Mouse (Mus musculus) neural tube, embryonic 15.5 days (tissue): ENCODE results near the gene Gm21083. TPM values are rescaled to one million over a fixed set of nuclear protein-coding genes. Genes with fewer than 3 reads are reported as not detected.
"Not testable (repeated sequence)": the region's sequence is repeated elsewhere in the genome, so short reads cannot be mapped to it uniquely, and the experiment has no call there.

Experiments used
- ATAC-seq: fragments of 200-750 bp; cut with Nextera tagmentation; 2 replicates; pipeline ENCODE4 v1.8.0; 2017; ENCODE audit warnings: mild to moderate bottlenecking, moderate TSS enrichment, moderate library complexity; ENCODE audit not compliant: low FRiP score
- H3K27ac ChIP-seq: fragments of 300-500 bp; sonication (generic); replicated peaks from 2 replicates; pipeline ENCODE4 v1.5.1; 2015; ENCODE audit warnings: mild to moderate bottlenecking, inconsistent platforms
- H3K27me3 ChIP-seq: fragments of 300-500 bp; sonication (generic); replicated peaks from 2 replicates; pipeline ENCODE4 v1.6.1; 2015; ENCODE audit warnings: inconsistent platforms
- H3K36me3 ChIP-seq: fragments of 300-500 bp; sonication (generic); 2 replicates; pipeline ENCODE4 v1.6.1; 2015; ENCODE audit warnings: inconsistent platforms
- H3K4me1 ChIP-seq: fragments of 300-500 bp; sonication (generic); 2 replicates; pipeline ENCODE4 v1.6.1; 2015; ENCODE audit warnings: inconsistent platforms
- H3K4me2 ChIP-seq: fragments of 300-500 bp; sonication (generic); 2 replicates; pipeline ENCODE4 v1.6.1; 2015; ENCODE audit warnings: inconsistent platforms, mild to moderate bottlenecking, moderate library complexity
- H3K4me3 ChIP-seq: fragments of 300-500 bp; sonication (generic); replicated peaks from 2 replicates; pipeline ENCODE4 v1.5.1; 2015; ENCODE audit warnings: mild to moderate bottlenecking, inconsistent platforms
- H3K9ac ChIP-seq: fragments of 300-500 bp; sonication (generic); replicated peaks from 2 replicates; pipeline ENCODE4 v1.6.1; 2015; ENCODE audit warnings: mild to moderate bottlenecking, inconsistent platforms
- H3K9me3 ChIP-seq: fragments of 300-500 bp; sonication (generic); replicated peaks from 2 replicates; pipeline ENCODE4 v1.6.1; 2016; ENCODE audit warnings: inconsistent platforms
- WGBS: fragments of 180-500 bp; shearing (Covaris S2); methylation state at CpG from one replicate; pipeline ENCODE4 v1.1.7; 2015; ENCODE audit warnings: mixed read lengths; 5-methylcytosine and 5-hydroxymethylcytosine counted together
- polyA plus RNA-seq: library from polyadenylated mRNA; unstranded; fragments of >200 nt; fragmentation: Nextera tagmentation; extraction: Ambion mirVana; gene quantifications from 2 replicates; pipeline ENCODE4 v1.2.1, GENCODE M21; 2015

The Gm21083 gene
- polyA plus RNA-seq, 1 experiment from 2014 or later: not detected

DNA sequence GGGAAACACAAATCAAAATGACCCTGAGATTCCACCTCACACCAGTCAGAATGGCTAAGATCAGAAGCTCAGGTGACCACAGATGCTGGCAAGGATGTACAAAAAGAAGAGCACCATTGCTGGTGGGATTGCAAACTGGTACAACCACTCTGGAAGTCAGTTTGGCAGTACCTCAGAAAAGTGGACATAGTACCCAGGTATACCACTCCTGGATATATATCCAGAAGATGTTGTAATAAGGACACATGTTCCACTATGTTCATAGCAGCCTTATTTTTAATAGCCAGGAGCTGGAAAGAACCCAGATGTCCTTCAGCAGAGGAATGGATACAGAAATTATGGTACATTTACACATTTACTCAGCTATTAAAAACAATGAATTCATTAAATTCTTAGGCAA lies 21.7 kb downstream of the Gm21083 start:
- peaks cover 31% of the 10 kb centered on the region for H3K9me3 ChIP-seq
- not testable (repeated sequence) for H3K4me1 ChIP-seq, H3K27ac ChIP-seq, H3K4me3 ChIP-seq, H3K4me2 ChIP-seq, H3K27me3 ChIP-seq, H3K9ac ChIP-seq, ATAC-seq, H3K36me3 ChIP-seq

DNA sequence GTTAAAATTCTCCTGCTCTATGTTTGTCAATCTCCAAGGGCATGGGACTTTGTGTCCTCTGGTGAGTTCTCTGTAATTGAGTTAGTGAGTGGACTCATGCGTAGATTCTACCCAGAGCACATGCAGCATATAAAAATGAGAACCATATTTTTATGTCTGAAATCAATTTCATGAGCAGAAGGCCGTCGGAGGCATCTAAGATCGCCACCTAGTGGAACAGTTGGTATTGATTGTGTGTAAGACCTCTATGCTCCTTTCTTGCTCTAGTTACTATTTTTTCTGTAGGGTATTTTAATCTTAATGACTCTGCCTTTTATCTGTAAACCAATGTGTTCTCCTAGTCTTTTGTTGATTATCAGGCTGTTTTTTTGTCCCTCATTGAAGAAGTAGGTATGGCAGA lies 23.2 kb downstream of the Gm21083 start:
- not testable (repeated sequence) for H3K36me3 ChIP-seq, H3K4me1 ChIP-seq, H3K27me3 ChIP-seq, H3K4me3 ChIP-seq, H3K9ac ChIP-seq, ATAC-seq, H3K27ac ChIP-seq, H3K4me2 ChIP-seq
- H3K9me3 ChIP-seq: peaks cover 32% of the 10 kb centered on the region
- WGBS: 44% methylated on average over 4 of the region's 4 CpGs

DNA sequence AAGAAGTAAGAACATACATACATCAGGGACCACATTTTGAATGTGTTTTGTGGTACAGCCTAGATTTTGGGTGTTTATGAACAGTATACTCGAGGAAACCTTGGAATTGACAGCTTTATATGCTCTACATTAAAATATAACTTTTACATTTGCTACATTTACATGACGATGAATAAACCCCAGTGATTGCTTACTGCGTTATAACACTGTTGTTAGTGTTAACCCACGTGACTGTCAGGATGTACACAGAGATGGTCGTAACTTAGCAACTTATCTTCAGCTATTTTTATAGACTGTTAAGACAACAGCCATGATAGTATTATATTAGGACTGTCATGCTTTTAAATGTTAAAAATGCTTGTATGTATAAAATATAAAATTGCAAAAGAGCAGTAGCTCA lies 24.3 kb downstream of the Gm21083 start:
- not testable (repeated sequence) for H3K4me1 ChIP-seq, ATAC-seq, H3K27me3 ChIP-seq, H3K27ac ChIP-seq, H3K36me3 ChIP-seq, H3K4me3 ChIP-seq, H3K4me2 ChIP-seq, H3K9ac ChIP-seq
- WGBS: 66% methylated on average over 5 of the region's 5 CpGs
- H3K9me3 ChIP-seq: peaks cover 30% of the 10 kb centered on the region

DNA sequence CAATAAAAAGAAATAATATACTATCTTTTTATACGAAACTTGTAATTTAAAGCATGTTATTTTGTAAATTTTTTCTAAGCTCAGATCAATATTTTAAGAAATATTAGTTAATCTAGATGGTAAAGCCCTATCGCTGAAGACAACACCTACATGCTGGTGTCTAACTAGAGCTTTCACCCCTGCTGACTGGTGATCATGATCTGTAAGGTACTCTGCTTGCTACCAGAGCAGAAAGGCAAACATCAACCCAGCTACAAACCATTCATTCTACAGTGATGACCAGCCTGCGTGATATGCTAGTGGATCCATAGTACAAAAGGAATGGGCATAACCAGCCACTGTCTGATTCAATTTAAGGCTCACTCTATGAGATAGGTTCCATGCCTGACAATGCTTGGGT lies 24.8 kb downstream of the Gm21083 start:
- ATAC-seq, H3K4me1 ChIP-seq, H3K36me3 ChIP-seq, H3K27me3 ChIP-seq, H3K4me3 ChIP-seq, H3K27ac ChIP-seq, H3K4me2 ChIP-seq, H3K9ac ChIP-seq: not testable (repeated sequence)
- H3K9me3 ChIP-seq: peaks cover 34% of the 10 kb centered on the region
- WGBS: 70% methylated on average over 3 of the region's 3 CpGs

DNA sequence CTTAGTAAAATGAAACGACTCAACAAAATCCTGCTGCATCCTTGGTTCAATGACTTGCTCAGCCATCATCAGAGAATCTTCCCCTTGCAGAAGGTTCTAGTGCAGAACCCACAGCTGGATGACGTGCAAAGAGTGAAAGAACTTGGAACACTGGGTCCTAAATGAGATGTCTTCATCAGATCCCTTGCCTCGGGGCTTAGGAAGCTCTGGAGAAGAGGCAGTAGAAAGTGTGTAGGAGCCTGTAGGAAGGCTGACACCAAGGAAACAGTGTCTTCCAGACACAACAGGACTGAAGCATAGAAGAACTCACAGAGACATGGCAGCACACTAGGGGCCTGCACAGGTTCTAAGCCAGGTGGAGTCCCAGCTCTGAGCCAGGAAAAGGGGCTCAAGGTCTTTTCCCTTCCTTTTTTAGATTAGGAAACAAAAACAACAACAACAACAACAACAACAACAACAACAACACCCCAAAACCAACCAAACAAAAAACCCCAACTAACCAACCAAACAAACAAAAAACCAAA lies 25.4 kb downstream of the Gm21083 start:
- not testable (repeated sequence) for H3K4me1 ChIP-seq, H3K4me3 ChIP-seq, H3K27ac ChIP-seq, ATAC-seq, H3K36me3 ChIP-seq, H3K4me2 ChIP-seq, H3K27me3 ChIP-seq, H3K9ac ChIP-seq
- 58% methylated on average over 3 of the region's 3 CpGs for WGBS
- peaks cover 34% of the 10 kb centered on the region for H3K9me3 ChIP-seq

DNA sequence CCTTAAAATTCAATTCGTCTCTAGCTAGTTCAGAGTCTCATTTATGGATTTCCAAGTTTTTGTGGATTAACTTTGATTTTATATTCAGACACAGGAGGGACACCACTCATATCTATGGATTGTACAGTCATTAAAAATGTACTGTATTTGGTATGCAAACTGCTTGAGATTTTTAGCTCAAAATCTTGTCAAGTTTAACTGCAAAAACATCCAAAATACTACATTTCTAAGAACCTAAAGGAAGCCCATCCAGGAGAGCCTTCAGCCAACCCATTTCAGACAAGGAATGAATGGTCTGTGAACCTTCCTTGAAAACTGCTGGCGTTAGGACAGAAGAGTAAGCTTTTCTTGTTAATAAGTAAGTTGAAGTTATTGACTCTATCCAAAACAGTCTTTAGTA lies 25.9 kb downstream of the Gm21083 start:
- not testable (repeated sequence) for ATAC-seq, H3K27ac ChIP-seq, H3K4me3 ChIP-seq, H3K4me1 ChIP-seq, H3K27me3 ChIP-seq, H3K36me3 ChIP-seq, H3K4me2 ChIP-seq, H3K9ac ChIP-seq
- H3K9me3 ChIP-seq: peaks cover 35% of the 10 kb centered on the region
- WGBS: 76% methylated on average over 2 of the region's 2 CpGs

DNA sequence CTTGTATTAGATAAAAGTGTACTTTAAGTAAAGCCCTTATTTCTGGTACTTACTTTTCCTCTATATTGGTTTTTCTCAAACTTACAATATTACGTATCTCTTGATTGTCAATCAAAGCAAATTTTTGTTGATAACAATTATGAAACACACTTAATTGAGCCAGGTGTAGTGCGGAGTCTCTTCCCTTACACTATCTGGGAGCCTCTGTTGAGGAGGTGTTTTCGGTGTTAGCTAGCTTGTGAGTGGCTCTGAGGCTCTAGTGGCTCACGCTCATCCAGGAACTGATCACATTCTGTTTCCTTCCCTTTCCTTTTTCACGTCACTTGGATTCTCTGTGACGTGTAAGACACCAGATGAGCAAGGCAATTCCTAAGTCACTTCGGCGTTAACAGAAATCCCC lies 26.5 kb downstream of the Gm21083 start:
- not testable (repeated sequence) for H3K27ac ChIP-seq, H3K4me1 ChIP-seq, H3K36me3 ChIP-seq, H3K27me3 ChIP-seq, ATAC-seq, H3K4me2 ChIP-seq, H3K4me3 ChIP-seq, H3K9ac ChIP-seq
- WGBS: 74% methylated on average over 8 of the region's 8 CpGs
- peaks cover 36% of the 10 kb centered on the region for H3K9me3 ChIP-seq

DNA sequence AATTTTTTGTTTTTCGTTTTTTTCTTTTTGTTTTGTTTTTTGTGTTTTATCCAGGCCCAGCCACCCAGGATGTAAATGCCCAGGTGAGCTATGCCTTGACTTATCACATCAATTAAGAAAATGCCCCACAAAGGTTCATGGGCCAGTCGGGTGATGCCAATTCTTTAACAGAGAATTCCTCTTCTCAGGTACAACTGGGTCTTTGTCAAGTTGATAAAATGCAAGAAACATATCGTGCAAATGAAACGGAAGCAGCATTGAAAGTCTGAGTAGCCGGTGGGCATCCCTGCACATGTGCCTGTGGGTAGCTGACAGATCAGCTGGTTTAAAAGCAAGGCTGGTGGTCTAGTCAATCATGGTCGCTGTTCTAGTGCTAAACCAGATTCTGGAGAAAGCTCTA lies 29.5 kb downstream of the Gm21083 start:
- H3K27me3 ChIP-seq, H3K36me3 ChIP-seq, H3K4me1 ChIP-seq, H3K27ac ChIP-seq, H3K4me2 ChIP-seq, H3K9ac ChIP-seq, H3K4me3 ChIP-seq: not testable (repeated sequence)
- peaks cover 21% of the 10 kb centered on the region for H3K9me3 ChIP-seq
- WGBS: 65% methylated on average over 6 of the region's 6 CpGs
- ATAC-seq: peak; percentile 28; the same call in 1 of the 2 replicates

DNA sequence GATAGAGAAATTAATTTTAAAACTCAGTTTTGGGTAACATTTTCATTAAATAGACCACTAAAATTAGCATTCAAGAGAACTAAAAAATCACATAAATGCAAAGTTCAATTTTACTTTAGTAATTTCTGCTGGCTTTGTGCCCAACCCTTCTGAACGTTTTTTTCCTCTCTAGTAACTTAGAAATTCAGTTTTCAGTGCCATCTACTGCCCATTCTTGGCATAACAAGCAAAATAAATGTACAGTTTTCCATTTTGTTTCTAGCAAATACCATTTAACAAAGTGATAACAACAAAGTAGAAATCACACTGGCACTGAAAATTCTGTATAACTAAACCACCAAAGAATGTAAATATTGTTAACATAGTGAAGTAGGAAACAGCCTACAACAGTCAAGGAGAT lies 33.6 kb downstream of the Gm21083 start:
- H3K4me1 ChIP-seq, H3K27ac ChIP-seq, ATAC-seq, H3K27me3 ChIP-seq, H3K9ac ChIP-seq, H3K4me2 ChIP-seq, H3K4me3 ChIP-seq, H3K36me3 ChIP-seq: not testable (repeated sequence)
- 5% methylated on average over 1 of the region's 1 CpGs for WGBS
- H3K9me3 ChIP-seq: peaks cover 14% of the 10 kb centered on the region

DNA sequence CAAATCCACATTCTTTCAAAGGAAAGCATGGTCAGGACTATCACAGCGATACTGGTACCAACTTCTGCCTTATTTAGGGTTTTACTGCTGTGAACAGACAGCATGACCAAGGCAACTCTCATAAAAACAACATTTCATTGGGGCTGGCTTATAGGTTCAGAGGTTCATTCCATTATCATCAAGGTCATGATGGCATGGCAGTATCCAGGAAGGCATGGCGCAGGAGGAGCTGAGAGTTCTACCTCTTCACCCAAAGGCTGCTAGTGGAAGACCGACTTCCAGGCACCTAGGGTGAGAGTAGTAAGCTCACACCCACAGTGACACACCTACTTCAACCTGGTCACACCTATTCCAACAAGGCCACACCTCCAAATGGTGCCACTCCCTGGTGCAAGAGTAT lies 39.1 kb downstream of the Gm21083 start:
- H3K4me2 ChIP-seq, H3K27ac ChIP-seq, H3K36me3 ChIP-seq, H3K4me3 ChIP-seq, H3K4me1 ChIP-seq, ATAC-seq, H3K27me3 ChIP-seq, H3K9ac ChIP-seq: not testable (repeated sequence)
- WGBS: 82% methylated on average over 3 of the region's 3 CpGs
- peaks cover 12% of the 10 kb centered on the region; the same call in 1 of the 2 replicates for H3K9me3 ChIP-seq

DNA sequence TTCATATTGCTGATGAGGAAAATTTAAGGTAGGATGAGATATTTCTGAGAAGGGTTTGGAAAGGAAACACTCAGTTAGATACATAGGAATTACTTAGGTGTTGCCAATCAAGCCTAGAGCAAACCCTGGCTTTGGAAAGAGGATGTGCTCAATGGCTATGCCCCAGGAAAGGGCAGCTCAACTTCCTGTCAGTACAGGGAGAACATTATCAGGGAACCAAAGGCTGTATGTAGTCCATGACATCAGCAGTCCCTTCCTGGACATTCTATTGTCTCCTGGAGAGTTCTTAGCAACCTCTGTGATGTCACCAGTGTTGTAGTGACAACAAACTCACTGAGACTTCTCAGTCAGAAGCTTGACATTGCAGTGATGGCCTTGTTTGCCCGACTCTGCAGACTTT lies 41.6 kb downstream of the Gm21083 start, which contains the start of gene Speer4d:
TSS of gene Speer4d (plus strand) at position 301 of the 400 bp plus-strand sequence.
- H3K4me1 ChIP-seq, H3K9ac ChIP-seq, H3K27me3 ChIP-seq, H3K4me2 ChIP-seq, H3K27ac ChIP-seq, H3K4me3 ChIP-seq, H3K36me3 ChIP-seq, ATAC-seq: not testable (repeated sequence)
- WGBS: 71% methylated on average over 1 of the region's 1 CpGs
- H3K9me3 ChIP-seq: peaks cover 12% of the 10 kb centered on the region; the same call in 1 of the 2 replicates

DNA sequence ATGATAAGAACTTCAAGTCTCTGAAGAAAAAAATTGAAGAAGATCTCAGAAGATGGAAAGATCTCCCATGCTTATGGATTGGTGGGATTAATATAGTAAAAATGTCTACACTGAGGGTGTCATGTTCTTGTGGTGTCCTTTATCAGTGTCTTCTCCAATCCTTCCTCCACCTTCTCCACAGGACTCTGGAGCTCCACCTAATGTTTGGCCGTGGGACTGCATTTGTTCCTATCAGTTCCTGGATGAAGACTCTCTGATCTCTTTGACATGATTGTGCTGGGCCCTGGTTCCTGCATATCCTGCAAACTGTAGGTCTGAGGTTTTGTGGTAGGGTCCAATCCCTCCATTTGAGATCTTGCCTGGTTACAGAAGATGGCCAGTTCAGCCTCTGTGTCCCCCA lies 51.0 kb downstream of the Gm21083 start:
- H3K27ac ChIP-seq, H3K4me3 ChIP-seq, H3K4me1 ChIP-seq: not testable (repeated sequence)

DNA sequence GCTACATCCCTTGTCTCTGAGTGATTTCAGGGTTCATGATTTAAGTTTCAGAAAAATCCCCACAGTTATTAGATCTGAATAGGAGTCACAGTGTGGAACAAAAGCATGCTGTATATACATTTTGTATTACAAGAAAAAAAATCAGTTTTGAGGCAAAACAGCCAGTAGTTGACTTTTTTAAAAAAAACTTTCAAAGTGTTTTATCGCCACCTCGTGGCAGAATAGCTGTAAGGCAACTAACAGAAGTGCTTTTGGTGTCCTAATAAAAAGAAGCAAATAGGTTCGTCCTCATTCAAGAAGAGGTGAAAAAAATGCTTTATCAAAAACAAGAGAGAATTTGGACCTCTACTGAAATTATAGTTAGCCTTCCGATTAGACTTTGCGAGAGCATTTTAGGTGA lies 52.9 kb downstream of the Gm21083 start:
- not testable (repeated sequence) for H3K4me2 ChIP-seq, H3K27me3 ChIP-seq, H3K9me3 ChIP-seq, H3K9ac ChIP-seq, H3K36me3 ChIP-seq, H3K27ac ChIP-seq, H3K4me3 ChIP-seq, H3K4me1 ChIP-seq, ATAC-seq
- WGBS: 33% methylated on average over 5 of the region's 5 CpGs

More for the DNA sequence above, 51.0 kb downstream of the Gm21083 start:
- not testable (repeated sequence) for H3K27me3 ChIP-seq, H3K4me2 ChIP-seq, H3K9ac ChIP-seq, ATAC-seq, H3K36me3 ChIP-seq, H3K9me3 ChIP-seq
- 17% methylated on average over 1 of the region's 1 CpGs for WGBS
